Mouse (Mus musculus) cerebellum, adult 9-11 months (tissue): ENCODE data around the gene Med13l.

Experiments
- DNase-seq: peaks from one replicate; pipeline ENCODE4 v3.0.0; 2022

Gene Med13l

DNA sequence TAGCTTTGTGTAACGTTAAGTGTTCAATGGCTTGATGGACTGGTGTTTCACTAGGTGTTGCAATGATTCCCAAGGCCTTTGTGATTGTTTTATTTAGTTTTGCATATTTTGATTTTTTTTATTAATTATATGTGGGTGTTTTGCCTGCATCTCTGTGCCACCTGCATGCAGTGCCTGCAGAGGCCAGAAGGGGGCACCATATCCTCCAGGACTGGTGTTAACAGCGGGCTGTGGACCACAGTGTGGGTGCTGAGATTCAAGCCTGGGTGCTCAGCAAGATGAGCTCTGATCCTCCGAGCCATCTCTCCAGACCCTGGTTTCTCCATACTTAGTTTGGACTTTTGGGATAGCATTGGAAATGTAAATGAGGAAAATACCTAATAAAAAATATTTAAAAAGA, 143.7 kb downstream of the Med13l start:
- no peak for DNase-seq

DNA sequence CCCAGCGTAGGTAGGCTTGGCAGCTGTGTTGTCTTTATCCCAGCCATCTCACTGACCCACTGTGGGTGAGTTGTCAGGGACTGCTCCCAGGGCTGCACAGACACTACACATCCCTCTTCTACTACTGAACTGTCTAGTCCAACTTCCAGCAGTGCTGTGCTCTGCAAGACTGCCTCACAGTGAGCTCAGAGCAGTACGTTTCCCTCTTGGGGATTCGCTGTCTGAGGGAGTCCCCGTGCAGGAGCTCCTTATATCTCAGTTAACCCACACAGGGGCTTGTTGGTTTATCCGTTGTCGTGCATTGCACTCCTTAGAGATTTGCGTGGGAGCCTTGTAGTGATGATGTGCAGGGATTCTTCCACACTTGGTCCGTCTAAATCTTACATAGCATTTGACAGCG, 144.5 kb downstream of the Med13l start:
- no peak for DNase-seq

DNA sequence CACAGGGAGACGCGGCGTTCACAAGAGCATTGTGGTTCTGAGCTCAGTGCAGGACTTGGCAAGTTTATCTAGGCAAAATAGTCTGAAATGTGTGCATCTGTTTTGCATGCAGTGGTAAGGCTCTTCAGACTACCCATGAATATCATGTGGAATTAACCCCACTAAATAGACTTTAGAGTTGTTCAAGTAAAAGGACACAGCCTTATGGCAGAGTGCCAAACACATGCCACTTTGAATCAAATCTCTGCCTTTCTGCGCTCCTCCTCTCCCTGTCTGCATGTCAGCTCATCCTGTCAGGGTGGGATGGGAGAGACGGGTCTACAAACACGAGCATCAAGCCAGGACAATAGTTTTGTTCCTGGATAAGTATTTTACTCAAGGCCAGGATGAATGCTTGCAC, 145.5 kb downstream of the Med13l start:
- peak; percentile 59 for DNase-seq

DNA sequence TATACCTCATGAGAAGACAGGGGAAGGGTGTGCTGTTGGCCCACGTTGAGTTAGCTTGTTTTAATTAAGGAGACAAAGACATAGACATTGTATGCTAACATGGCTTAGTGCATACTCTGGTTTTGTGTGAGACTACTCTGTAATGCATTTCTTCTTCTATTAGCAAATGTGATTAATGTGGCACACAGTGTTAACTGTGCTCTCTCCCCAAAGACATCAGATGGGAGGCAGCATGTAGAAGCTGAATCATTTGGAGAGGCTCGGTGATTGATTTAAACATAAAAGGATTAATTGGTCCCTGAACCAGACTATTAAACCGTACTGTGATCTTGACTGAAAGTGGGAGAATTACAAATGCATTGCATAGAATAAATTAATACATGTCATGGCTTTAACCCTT, 145.9 kb downstream of the Med13l start:
- DNase-seq, result no peak

DNA sequence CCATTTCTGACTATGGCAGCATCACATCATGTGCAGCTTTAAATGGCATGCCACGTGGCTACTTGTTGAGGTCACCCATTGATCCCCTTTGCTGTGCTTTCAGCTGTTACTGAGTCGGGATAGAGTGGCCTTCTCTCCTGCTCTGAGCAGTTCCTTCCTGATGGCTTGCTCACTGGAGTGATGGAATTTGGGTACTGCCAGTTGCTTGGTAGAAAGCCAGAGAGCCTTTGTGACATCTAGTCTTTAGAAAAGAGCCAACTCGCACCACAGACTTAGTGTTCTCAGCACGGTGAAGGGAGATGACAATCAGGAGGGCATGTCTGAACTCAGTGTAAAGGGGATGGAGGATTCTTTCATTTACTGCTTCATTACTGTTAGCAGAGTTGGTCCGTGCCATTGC, 147.0 kb downstream of the Med13l start:
- DNase-seq, result no peak

DNA sequence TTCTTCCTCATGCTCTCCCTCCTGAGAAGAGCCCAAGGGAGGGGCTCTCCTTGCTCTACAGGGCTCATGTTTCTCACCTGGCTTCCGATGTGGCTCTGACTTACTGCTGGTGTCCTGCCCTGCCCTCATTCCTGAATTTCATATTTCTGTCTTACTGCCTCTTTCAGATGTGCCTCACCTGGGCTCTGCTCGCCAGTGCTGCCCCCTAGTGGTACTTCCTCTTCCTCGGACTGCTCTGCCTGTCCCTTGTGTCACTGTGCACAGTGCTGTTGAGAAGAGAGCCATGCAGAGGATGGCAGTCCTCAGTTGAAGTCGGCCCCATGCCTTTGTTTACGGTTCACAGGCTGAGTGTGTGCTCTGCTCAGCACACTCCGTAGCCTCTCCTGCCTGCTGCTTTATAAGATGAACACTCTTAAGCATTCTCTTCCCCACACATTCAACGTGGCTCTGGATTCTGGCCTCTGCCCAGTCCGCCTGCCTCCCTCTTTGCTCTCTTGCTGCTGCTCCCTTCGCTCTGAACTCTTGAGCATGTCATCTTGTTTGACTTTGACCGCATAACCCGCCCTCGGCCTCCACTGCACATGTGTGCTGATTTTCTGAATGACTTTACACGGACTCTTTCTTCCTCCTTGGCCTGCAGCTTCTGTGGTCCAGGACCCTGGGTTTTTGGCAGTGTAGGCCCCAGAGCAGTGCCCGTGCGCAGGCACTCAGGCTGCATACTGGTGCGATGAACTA, 147.9 kb downstream of the Med13l start:
- peak; percentile 84 for DNase-seq

DNA sequence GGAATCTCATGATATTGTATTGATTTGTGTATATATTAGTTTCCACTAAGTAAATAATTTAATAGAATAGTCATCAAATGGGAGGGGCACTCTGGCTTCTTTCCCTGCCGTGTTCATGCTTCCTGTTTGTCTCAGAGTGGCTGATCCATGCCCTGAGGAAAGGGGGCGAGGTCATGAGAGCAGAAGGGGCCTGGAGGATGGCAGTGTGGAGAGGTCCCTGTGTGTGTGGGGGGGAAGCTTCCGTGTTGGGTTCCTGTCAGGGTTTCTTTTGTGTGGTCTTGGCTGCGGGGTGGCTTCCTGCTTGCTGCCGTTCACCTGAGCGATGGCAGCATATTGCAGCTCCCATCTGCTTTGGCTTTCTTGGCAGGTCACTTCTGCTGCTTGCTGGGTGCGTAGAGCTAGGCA, 149.4 kb downstream of the Med13l start:
- DNase-seq, result peak; percentile 90

DNA sequence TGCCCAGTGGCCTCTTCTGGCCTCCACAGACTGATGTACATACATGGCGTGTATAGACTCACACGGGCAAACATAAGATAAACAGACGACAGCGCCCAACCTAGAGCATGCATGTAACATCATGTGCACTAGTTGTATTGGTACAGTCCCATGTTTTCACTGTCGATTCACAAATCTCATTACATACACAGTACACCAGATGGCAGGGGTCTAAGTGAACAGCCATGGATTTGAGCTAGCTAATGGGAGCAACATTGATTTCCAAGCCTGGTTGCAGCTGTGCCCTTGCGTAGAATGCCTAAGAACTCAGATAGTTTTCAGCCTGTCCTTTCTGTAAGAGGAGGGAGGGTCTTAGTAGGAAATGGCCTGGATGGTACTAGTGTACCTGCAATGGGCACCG, 155.0 kb downstream of the Med13l start:
- DNase-seq, result no peak

DNA sequence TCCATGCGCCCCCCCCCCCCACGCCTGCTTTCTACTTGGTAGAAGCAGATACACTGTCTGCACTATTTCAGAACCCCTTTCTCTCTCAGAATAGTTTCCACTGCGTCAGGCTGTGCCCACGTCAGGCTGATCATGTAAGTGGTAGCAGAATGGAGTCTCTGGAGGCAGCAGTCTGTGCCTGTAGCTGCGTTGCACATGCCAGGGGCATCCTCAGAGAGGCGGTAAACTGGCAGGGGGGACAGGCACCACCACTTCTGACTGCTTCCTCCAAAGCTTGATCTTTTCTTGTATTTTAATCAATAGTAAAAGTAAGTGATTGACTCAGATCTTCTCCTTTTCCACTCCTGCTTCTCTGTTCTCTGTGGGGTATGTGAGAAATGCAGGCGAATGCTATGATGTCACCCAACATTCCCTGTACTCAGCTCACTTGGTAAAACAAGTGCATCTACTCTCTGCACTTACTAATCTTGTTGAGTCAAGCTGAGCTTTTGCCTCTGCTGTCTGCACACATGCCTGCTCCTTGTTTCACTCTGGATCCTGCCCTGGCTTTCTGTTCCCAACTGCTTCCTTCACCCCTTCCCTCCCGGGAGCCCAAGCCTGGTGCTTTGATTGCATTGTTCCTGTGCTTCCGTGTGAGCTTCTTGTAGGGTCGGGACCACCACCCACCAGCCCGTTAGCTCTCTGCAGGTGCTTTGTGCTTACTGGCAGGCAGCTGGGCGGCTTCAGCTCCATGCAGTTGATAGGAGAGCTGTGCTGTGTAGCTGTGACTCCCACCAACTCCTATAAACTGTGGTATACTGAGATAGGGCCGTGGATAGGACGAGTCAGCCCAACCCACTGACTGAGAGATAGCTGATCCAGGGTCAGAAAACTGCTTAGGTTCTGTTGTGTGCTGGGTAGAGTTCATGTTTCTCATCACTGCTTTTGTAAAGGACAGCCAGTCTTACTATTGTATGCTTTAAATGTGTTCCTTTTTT, 156.1 kb downstream of the Med13l start:
- no peak for DNase-seq

DNA sequence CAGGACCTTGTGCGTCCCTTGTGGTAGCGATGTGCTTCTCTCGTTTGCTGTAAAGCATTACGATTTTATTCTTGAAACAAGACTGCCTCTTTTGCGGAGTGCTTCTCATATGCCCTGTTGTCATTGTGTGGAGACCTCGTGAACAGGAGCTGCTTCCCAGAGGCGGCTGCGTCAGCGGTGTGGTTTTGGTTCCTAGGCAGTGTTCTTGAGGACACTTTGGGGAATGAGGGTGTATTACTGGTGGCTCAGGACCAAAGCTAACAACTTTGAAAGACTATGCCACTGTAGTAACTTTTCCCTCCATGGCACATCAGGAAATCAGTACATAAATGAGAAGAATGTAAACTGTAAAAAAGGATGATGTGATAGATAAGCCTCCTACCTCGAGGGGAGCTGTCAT, 157.0 kb downstream of the Med13l start:
- no peak for DNase-seq

DNA sequence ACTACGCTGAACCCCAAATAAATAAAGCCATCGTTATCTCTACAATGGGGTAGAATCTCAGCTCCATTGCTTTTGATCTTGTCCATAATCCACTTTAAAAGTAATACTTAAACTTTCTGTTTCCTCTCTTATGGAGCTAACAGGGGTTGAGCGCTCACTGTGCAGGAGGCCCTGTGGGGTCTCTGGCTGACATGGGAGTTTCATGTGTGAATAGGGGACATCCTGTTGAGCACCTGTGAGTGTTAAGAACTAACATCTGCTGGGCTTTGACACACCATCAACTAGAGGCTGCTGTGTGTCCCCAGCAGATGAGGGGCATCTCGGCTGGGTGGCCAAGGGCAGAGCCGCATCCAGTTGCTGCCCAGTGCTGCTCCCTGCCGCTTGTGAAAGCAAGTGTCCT, 157.6 kb downstream of the Med13l start:
- DNase-seq, result no peak

DNA sequence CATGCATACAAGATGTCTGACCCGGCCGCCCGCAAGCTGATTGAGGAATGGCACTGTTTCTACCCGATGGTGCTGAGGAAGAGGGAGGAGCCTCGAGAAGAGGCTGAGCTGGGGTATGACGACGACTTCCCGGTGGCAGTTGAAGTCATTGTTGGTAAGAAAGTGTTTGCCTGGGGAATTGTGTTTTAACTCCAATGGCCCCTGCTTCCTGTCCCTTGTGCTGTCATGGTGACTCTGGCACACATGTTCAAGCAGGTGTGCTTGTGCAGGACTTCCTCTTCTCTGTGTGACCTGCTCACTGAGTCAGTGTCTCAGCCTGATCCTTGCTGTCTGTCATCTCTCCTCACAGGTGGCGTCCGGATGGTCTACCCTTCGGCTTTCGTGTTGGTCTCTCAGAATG, 160.9 kb downstream of the Med13l start:
- no peak for DNase-seq

DNA sequence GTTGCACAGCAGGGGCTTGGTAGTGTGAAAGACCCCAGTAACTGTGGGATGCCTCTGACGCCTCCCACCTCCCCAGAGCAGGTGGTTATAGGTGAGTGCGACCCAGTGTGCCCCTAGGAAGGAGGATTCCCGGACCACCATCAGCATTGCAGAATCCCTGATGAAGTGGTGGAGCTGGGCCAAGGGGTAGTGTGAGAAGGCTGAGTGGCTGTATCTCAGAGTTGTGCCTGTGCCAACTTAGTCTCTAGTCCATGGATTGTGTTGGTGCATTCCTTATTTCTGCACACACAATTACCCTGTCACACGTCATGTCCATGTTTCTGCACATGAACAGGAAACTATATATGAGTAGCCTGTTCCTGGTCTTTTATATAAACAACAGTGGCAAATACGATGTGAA, 161.4 kb downstream of the Med13l start:
- DNase-seq, result no peak

DNA sequence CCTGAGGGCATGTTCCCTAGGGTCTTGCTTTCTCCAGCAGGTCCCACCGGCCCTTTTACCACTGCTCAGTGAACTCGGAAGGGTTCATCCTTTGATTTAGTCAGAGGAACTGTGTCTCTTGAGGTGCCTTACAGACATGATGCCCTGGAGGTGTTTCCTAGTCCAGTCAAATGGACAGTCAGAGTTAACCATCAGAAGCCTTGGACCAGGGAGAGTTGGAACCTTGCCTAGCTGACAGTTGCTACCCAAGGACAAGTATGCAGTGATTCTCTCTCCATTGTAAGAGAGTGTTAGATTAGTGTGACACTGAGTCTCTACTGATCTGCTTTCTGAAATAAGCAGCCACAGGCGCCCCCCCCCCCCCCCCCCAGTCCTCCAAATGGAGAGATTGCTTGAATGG, 162.0 kb downstream of the Med13l start:
- DNase-seq, result no peak

DNA sequence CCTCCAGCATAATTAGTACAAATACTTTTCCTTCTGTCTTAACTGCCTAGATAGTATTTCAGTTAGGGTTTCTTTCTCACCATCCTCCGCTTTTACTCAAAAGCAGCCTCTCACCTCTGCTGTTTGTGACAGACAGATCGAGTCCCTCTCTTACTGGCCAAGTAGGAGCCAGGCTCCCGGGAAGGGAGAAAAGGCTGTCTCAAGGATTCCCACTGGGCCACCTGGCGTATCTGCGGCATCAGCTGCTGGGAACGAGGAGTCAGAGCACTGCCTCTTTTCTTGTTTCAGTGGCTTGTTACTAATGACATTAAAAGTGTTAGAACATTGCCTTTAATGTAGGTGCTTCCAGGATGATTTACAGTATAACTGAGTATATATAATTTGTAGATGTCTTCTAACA, 164.9 kb downstream of the Med13l start:
- no peak for DNase-seq

DNA sequence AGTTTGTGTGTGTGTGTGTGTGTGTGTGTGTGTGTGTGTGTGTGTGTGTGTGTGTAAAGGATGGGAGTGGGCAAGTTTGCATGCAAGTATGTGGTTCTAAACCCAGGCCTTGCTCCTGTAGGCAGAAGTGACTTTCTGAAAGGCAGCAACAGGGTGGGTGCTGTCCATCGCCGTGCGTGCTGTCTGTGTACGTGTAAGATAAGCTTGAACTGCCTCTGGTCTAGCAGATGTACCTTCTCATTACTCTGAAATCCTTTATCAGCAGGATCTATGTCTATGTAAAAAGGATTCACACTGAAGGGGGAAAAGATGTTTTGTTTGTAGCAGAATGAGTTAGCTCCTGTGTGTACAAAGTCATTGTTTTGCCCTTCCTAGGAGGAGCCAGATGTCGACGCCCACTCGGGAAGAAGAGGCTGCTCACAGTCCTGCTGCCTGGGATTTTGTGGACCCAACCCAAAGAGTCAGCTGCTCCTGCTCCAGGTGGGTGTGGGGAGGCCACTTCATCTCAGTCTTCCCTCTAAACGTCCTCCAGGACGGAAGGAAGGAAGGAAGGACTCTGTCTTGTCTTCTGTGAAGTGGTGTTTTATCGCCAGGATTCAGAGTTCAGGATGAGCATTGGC, 165.5 kb downstream of the Med13l start:
- no peak for DNase-seq

DNA sequence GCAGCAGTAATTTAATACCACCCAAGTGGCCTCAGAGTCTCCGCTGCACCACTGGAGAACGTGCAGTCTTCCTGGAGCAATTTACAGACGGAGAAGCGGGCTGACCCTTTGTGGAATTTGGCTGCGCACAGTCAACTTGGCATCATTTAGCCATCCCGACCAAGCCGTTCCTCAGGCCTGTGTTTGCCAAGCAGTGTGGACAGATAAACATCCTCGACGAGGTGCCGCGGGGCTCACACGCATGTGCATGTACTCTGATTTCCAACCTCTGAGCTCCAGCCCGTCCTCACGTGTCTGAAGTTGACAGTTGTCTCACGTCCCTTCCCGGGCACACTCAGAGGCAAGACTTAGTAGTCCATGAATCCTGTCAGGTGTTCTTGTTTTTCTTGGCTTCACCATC, 166.9 kb downstream of the Med13l start:
- DNase-seq, result no peak

DNA sequence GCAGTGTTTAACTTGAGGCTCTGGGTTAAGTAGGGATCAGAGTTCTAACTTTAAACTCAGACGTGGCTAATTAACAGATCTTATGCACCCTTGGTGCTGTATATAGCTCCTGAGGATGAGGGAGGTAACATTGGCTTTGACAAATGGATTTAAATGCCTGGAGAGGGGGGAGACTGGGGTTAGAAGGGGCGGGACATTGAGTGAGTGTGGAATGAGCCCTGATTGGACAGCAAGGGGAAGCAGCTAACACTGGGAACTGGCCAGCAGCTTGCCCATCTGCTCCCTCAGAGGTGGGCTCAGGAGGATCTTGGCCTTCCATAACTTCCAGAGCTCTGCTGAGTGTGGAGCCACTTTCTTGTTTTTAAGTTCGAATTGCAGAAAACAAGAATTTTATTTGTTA, 171.7 kb downstream of the Med13l start:
- peak; percentile 67 for DNase-seq

DNA sequence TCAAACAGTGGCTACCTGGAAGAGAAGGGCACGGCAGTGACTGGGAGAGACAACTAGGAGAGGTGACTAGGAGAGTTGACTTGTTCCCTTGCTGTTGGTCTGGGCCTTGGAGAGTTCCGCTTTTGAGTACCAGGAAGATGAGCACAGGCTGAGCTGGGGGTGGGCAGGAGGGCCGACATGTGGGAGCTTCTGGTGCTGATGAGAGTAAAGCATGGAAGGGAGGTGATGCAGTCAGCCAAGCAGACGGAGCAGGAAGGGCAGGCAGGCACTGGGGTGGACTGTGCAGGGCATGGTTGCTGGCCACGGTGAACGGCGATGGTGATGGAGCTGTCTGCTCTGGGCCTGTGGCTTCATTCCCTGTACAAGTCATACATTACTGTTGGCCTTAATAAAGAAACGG, 172.2 kb downstream of the Med13l start:
- no peak for DNase-seq

DNA sequence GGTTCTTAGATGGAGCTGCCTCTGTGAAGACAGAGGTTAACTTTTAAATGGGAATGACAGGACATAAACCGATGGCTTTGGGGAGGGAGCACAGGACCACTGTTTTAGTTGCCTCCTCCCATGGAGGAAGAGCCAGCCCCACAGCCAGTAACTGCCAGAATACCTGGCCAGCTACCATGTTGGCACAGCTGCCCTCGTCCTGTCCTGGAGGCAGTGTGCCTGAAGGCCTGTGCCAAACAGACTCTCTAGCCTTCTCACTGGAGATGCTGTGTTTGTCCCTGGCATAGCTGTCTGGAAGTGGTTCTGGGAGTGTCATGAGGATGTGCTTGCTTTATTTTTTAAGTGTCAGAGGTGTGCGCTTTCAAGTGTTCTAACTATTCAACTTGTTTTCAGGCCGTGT, 173.1 kb downstream of the Med13l start:
- peak; percentile 66 for DNase-seq

DNA sequence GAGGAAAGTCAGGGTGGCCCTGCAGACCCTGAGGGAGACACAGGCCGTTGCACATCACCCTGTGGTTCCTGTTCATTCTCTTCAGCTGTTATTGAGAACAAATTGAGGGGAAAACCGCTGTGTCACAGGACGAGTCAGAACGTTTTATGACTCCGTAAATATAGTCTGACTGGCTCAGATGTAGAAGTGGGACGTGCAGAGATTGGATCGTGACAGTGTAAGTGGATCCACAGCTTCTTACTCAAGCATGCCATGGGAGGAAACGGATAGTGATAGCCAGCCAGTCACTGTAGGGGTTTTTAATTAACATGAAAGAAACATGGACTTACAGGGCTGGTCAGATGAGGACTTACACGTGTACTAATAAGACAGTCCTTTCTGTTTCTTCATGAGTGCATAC, 174.0 kb downstream of the Med13l start:
- no peak for DNase-seq

DNA sequence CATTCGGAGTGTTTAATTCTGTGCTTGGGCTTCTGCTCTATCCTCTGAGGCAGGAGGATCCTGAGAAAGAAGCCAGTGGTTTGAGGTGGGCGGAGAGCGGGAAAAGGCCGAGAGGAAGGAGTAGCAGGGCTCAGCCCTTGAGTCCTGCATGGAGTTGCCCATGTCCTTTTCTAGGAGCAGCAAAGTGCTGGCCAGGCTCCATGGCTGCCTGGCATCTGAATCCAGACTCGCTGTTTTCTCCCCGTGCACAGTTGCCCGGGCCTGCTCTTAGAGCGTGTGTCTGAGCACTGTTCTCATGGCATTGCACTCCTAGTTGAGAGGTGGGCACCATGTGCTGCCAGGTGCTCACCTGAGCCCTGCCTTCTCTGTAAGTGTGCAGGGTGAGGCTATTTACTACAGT, 175.3 kb downstream of the Med13l start:
- DNase-seq, result no peak

DNA sequence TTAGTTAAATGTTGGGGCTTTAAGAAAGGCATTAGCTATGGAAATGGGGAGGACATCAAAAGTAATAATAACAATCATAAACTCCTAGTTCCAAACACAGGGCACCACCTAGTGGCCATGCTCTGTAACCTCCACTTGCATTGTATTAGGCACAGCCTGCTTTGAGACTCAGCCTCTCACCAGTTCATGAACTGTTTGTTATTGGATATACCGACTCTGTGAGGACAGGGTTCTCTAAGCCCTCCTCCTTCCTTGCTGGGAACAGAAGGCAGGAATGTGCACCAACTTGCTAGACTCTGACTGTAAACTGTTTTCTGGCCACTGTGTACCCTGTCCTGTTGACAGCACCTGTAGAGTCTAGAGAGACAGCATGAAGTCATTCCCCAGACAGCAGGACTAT, 177.1 kb downstream of the Med13l start:
- DNase-seq, result no peak

DNA sequence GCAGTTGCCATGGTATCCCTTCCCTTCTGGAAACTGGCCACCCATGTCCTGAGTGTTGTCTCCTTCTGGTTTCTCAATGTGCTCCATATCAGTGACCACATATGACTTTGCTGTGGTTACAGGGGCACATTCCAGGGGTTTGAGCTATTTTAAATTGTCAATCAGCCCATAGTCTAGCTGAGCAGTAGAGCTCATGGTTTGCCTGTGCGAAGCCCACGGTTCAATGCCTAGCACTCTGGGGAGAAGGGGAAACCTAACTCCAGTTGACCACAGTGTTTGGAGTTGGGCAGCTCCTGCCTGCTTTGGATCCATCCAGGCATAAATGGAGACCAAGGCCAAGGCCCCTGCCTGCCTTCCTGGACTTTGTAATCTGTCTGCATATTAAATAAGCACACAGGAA, 182.6 kb downstream of the Med13l start:
- DNase-seq, result no peak
